In genomic region chr17:24780821-24781220, GRCm38 (mm10) we compare ENCODE assay signal across 26 mouse cellular contexts. TPM values are rescaled to one million over a fixed set of nuclear protein-coding genes. Genes with fewer than 3 reads are reported as not detected.
"Had no signal": no experiment of that assay in that cellular context is flagged by ENCODE, and none has a peak within 500 bp of the region (broad histone marks: within the 10 kb centered on the region; RNA-seq: fewer than 3 reads in every experiment).

No protein-coding gene starts in this region.

- H3K27ac ChIP-seq: kidney, embryonic 15.5 days; limb, embryonic 13.5 days; liver, embryonic 14.5 days; midbrain, embryonic 12.5 days; neural tube, embryonic 15.5 days had no signal

- H3K36me3 ChIP-seq: kidney, embryonic 15.5 days; limb, embryonic 13.5 days; midbrain, embryonic 12.5 days; neural tube, embryonic 15.5 days had no signal

- H3K9me3 ChIP-seq: kidney, embryonic 15.5 days; limb, embryonic 13.5 days; midbrain, embryonic 12.5 days; neural tube, embryonic 15.5 days had no signal

- H3K27me3 ChIP-seq: kidney, embryonic 15.5 days; limb, embryonic 13.5 days; midbrain, embryonic 12.5 days; neural tube, embryonic 15.5 days had no signal

- H3K4me3 ChIP-seq: kidney, embryonic 15.5 days; limb, embryonic 13.5 days; midbrain, embryonic 12.5 days; myocyte; neural tube, embryonic 15.5 days had no signal

- H3K4me1 ChIP-seq: kidney, embryonic 15.5 days; limb, embryonic 13.5 days; midbrain, embryonic 12.5 days; neural tube, embryonic 15.5 days had no signal

- DNase-seq: kidney, adult 2 months; kidney, postnatal 14 days; left cerebral cortex, postnatal 4 days; lung, adult 2 months; lung, postnatal 4 days; retina, postnatal 1 day; right cerebral cortex, postnatal 4 days; thymus, adult 18-20 months; thymus, postnatal 14 days had no signal

- ATAC-seq: lung, postnatal 0 days had no signal

RNA-seq across cellular contexts. Expression of gene Meiob, which starts 23.3 kb away (rescaled TPM):
- total RNA-seq: layer of hippocampus, adult 8-10 months; layer of hippocampus, postnatal 14 days; left cerebral cortex, adult 18-20 months; left cerebral cortex, postnatal 10 days; left cerebral cortex, postnatal 4 days; midbrain, postnatal 0 days had no signal
- polyA plus RNA-seq: kidney, adult 2 months; kidney, embryonic 15.5 days; limb, embryonic 13.5 days; lung, adult 2 months; lung, postnatal 0 days; midbrain, embryonic 12.5 days; myocyte; neural tube, embryonic 11.5 days; neural tube, embryonic 15.5 days; spleen, adult 2 months; stomach, embryonic 14.5 days had no signal

RNA-seq across cellular contexts. Expression of gene Hs3st6, which starts 28.0 kb away (rescaled TPM):
- total RNA-seq: layer of hippocampus, postnatal 14 days; left cerebral cortex, postnatal 4 days; megakaryocyte-erythroid progenitor cell, adult 5-6 weeks had no signal
- polyA plus RNA-seq: myocyte had no signal

RNA-seq across cellular contexts. Expression of gene Rpl3l, which starts 53.2 kb away (rescaled TPM):
- total RNA-seq: left cerebral cortex, postnatal 4 days; midbrain, postnatal 0 days had no signal
- polyA plus RNA-seq: kidney, embryonic 15.5 days; limb, embryonic 13.5 days; liver, adult 2 months; midbrain, embryonic 12.5 days; neural tube, embryonic 11.5 days; spleen, adult 2 months had no signal
